Mouse (Mus musculus) left cerebral cortex, postnatal 4 days (tissue): ENCODE results near the gene Coro1b. TPM values are rescaled to one million over a fixed set of nuclear protein-coding genes. Genes with fewer than 3 reads are reported as not detected.
"Not testable (repeated sequence)": the region's sequence is repeated elsewhere in the genome, so short reads cannot be mapped to it uniquely, and the experiment has no call there.

Source experiments
- DNase-seq: peaks from one replicate; pipeline ENCODE4 v3.0.0-alpha.2; 2022
- intact Hi-C: fragments of 180-260 bp; cut with DNase I; formaldehyde crosslinking; loops from one replicate; pipeline ENCODE4 v1.15.1; 2025
- total RNA-seq, 2 experiments: library from RNA; stranded (reverse); gene quantifications; 2 replicates each; pipeline ENCODE4 v1.2.3; 2021

Coro1b gene
- total RNA-seq, 2 experiments from 2014 or later = 92.6 to 107 TPM

DNA sequence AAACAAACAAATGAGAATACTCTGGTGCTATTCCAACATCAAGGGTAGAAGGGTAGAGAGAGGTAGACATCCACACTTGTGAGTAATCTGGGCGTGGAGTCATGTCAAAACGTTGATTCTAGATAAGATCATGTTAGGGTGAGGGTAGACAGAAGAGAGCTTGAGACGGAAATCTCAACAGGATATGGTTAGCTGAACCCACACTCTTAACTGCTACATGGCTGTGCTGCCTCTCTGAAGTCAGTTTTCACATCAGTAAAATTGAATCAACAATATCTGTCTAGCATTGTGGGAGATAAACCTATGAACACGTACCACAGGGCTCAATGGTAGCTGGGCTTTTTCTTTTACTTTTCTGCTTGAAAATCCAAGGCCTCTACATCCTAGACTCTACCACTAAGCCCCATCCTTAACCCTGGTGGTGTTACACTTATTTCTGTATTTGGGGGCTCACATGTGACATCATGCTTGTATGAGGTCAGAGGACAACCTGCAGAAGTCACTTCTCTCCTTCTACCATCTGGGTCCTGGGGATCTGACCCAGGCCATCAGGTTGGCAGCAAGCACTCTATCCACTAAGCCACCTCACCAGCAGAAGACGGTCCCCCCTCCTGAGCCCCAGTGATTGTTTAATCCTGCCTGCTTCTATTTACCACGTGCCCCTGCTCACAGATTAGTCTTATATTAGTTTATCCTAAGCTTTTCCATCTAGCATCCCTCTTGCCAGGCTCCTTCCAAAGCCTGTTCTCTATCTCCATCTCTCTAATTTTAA is 28.5 kb upstream of the Coro1b start:
- intact Hi-C loops = no loop called here
- DNase-seq = no peak

DNA sequence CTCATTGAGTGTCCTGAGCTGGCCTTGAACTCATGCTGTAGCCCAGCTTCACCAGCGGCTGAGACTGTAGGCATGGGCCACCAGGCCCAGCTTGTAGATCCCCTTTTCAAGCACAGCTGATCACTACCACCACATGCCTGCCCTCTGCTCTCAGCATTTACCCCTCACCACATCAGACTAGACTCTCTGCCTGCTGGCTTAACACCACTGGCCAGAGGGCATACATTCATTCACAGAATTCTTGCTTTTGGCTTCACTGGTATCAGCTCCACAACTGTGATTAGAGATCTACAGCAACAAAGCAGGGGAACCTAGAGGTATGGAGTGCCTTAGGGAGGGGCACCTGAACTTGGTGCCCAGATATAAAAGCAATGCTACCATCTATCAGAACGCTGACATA is 27.9 kb upstream of the Coro1b start:
- intact Hi-C loops = no loop called here
- no peak for DNase-seq

DNA sequence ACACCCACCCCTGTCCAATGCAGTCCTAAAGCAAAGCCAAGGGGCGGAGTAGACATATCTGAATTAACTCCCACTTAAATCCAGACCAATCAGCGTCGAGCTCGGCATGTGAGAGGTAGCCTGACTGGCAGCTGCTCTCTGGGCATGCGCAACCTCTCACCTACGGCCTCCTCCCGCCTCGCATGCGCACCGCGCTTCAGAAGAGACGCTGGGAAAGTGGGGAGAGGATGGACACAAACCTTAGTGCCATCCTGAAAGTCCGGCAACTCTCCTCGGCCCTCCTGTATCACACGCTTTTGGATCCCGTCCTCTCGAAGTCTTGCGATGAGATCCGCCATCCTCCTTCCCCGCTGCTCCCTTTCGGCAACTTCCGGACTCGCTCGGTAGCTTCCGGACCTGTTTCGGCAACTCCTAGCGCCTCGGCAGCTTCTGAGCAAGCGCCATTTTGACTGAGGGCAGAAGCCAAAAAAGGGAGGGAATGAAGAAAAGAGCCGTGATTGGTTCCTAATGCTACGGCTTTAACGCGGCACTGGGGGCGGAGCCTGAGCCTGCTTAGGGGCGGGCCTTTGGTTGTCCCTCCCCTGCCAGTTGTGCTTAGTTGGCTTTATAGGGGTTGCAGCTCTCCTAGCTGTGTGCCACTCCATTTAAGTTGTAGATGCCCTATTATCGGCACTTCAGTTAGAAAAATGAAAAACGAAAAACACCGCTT is 27.2 kb upstream of the Coro1b start:
- intact Hi-C loops = no loop called here
- peak; percentile 98 for DNase-seq

DNA sequence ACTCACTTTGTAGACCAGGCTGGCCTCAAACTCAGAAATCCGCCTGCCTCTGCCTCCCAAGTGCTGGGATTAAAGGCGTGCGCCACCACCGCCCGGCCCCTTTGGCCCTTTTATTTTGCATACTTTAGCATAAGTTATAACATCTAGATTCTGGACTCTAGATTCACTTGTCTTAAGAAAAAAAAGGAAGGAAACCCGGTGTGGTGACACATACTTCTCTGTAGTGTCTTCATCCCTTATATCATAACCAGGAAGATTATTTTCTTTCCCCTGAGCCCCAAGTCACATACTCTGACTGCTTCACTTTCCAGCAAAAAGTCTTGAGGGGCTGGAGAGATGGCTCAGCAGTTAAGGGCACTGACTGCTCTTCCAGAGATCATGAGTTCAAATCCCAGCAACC is 26.5 kb upstream of the Coro1b start:
- DNase-seq = not testable (repeated sequence)

DNA sequence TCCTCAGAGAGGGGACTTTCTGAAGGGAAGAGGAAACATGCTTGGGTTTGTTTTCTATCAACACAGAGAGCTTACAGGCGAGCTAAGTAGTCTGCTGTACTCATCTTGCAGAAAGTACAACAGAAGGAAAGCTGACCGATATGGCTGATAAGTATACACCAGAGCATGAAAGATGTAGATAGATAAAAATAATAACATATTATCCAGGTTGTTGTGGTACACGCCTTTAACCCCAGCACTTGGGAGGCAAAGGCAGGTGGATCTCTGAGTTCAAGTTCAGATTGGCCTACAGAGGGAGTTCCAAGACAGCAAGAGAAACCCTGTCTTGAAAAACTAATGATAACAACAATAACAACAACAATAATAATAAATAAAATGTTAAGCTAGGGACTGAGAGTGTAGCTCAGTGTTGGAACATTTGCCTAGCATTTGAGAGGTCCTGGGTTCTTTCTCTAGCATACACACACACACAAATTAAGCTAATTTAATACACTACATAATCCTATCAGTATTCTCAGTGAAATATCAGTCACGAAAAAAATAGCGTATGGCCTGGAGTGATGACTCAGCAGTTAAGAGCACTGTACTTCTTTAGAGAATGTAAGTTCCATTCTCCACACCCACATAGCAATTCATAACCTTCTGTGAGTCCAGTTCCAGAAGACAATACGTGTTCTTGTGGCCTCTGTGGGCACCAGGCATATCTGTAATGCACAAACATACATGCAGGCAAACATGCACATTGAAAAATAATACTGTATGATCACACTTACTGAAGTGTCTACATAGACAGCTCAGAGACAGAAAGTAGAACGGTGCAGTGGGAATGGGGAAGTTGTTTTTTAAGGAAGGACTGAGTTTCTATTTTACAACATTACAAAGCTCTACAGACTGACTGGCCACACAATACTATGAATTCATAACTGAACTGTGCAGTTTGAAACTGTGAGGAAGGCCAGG is 25.7 kb upstream of the Coro1b start:
- intact Hi-C loops = no loop called here
- DNase-seq = no peak

More for the DNA sequence above, 26.5 kb upstream of the Coro1b start:
- intact Hi-C loops = not testable (repeated sequence)

DNA sequence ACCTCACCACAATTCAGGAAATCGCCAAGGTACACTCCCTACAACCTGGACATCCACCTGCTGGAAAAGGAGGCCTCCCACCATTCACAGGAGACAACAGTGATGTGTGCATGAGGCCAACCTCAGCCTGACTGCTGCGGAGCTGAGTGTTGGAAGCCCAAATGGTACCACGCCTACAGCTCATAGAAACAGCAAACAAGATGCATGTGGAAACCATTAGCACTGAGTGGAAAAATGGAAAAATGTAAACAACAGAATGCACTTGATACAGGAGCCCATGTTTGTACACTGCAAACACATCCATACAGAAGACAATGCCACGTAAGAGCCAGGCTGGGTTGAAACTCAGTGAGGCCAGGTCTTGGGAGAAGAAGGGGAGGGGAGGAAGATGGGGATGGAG is 24.0 kb upstream of the Coro1b start:
- DNase-seq = no peak
- intact Hi-C loops = no loop called here

DNA sequence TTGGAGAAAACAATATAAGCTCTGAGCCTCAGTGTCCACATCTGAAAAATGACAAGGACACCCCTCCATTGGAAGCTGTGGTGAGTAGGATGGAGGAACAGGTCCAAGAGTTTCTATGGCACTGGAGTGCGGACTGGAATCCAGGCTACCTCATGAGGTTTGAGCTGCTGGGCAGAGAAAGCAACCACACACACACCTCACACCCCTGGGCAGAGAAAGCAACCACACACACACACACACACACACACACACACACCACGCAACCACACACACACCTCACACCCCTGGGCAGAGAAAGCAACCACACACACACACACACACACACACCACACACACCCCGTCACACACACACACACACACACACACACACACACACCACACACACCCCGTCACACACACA is 23.2 kb upstream of the Coro1b start:
- DNase-seq, intact Hi-C loops: not testable (repeated sequence)

DNA sequence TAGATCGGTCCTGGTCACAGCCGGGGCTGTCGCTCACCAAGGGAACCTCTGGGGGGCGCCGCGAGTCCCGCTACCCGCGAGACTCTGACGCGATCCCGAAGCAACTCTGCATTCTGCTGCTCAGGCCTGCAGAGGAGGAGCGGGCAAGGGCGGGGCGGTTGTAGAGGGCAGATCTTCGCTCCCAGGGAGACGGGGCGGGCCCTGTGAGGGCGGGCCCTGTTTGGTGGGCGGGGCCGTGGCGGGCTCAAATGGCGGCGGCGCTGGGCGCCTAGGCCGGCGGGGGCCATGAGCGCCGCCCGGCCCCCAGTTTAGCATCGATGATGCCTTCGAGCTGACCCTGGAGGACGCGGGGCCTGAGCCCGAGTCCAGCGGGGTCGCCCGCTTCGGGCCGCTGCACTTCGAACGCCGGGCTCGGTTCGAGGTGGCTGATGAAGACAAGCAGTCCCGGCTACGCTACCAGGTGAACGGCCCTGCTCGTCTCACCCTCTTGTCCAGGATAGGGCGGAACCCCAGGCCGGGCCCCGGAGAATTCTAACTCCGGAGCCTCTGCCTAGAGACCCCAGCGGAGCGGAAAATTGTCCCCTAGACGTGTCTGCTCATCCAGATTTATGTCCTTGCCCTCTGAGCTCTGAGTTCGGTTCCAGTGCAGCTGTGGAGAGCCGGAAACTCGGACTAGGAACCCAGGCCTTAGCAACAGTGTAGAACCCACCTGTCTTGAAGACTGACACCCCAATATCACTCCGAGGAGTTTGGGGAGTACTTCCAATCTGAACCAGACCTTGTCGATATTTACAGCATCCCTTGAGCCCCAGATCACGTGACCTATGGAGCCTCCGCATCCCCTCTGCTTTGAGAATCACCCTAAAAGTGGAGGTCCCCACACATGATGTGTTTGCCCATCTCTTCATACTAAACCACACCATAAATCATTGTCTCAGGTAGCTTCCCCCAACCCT is 22.4 kb upstream of the Coro1b start, which contains the start of gene Aip:
Gene Aip (minus strand): TSS at position 118 of the 956 bp plus-strand sequence.
- peak; percentile 99 for DNase-seq
- intact Hi-C loops = no loop called here

DNA sequence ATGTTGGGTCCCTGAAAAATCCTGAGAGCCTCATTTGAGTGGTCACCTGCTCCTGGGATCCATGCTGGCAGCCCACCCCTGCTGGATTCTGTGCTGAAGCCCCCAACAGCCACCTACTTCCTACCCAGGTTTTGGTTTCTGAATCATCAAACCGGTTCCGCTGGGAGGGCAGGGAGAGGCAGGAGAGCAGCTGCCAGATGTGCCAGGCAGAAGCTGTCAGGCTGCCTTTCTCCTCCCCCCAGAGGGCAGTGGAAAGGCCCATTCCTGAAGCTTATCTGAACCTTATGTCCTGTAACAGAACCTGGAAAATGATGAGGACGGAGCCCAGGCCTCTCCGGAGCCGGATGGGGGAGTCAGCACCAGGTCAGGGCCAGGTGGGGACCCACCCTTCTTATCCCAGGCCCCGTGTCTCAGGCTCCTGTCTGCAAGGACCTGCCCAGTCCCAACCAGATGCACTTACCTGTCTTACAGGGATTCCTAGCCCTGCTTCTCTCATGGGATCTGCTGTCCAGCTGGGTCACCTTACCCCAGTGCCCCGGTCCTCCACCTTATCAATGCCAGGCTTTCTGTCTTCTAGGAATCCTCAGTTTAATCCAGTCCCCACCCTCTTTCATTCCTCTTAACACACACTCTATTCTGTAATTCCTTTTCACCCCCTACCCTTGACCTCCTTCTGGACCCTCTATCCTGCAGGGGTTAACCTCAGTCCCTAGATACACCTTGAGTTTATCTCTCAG is 21.5 kb upstream of the Coro1b start:
- intact Hi-C loops = no loop called here
- DNase-seq = no peak

DNA sequence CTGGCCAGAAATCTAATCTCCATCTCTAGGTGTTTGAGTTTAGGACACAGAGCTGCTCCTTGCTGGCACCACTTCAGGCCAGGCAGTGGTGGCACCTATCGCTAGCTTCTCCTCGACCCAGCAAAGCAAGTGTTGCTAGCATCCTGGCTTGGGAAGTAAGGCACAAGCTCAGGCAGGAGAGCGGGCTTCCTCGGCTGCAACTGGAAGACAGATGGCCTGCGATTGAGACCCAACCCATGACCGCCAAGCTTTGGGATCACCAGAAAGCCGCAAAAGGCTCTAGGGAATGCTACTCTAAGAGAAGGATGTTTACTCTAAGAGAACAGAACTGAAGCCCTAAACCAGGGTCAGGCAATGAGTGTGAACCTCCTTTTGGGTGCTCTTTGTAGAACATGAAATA is 19.0 kb upstream of the Coro1b start:
- no peak for DNase-seq
- intact Hi-C loops = no loop called here

DNA sequence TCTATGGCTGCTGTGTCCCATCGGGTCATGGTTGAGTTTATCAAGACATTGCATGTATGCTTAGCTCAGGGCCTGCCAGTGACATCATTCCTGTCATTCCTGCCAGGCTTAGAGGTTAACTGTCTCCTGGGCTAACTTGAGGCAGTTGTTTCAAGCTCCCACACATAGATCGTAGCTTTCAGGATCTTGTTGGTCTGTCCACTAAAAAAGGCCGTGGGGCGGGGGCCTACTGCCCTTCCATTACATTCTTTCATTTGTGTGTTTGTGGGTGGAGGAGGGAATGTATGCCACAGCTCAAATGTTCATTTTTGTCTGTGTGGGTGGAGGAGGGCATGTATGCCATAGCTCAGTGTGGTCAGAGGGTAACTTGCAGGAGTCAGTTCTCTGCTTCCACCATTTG is 18.3 kb upstream of the Coro1b start:
- no peak for DNase-seq
- intact Hi-C loops = no loop called here

DNA sequence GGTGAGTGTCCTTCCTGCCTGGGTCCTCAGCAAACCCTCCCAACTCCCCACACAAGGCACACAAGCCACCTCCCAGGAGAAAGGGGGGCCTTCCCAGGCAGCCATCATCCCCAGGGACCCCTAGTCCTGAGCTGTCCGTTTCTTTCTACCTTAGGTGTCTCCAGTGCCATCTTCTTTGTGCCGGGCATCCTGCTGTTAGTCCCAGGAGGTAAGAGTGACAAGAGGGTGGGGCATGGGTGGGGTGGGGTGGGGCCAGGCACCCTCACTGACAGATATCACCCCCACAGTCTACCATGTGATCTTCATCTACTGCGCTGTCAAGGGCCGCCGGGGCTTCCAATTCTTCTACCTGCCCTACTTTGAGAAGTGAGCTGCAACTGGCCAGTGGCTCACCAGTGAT is 17.3 kb upstream of the Coro1b start:
- intact Hi-C loops = no loop called here

DNA sequence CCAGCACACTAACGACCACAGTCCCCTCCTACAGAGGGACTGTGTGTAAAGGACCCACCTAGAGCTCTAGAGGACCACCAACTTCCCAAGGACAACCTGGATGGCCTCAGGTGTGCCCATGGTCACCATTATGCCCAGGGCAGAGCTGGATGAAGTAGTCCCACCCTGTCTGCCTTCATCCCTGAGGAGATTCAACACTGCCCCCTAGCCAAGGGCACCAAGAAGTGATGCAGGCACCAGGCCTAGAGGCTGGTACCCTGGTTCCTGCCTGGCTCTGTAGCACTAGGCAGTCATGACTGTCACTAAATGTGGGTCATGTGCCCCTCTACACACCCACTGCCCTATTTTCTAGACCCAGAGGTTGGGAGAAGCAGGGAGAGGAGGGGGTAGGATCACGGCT is 16.7 kb upstream of the Coro1b start:
- intact Hi-C loops = no loop called here
- no peak for DNase-seq

More for the DNA sequence above, 17.3 kb upstream of the Coro1b start:
- no peak for DNase-seq

DNA sequence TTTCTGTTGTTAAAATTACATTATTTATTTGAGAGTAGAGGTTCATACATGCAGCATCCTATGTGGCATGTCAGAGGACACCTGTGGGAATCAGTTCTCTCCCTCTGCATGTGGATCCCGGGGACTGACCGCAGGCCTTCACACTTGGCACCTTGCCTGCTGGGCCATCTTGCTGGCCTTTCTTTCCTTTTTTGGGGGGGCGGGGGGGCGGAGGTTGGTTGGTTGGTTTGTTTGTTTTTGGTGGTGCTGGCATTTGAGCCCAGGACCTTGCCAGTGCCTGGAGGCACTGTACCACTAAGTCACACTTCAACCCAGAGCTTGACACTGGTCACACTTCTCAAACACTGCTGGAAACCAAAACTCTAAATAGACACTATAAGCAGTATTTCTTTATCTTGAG is 14.1 kb upstream of the Coro1b start:
- intact Hi-C loops = no loop called here
- DNase-seq = no peak

DNA sequence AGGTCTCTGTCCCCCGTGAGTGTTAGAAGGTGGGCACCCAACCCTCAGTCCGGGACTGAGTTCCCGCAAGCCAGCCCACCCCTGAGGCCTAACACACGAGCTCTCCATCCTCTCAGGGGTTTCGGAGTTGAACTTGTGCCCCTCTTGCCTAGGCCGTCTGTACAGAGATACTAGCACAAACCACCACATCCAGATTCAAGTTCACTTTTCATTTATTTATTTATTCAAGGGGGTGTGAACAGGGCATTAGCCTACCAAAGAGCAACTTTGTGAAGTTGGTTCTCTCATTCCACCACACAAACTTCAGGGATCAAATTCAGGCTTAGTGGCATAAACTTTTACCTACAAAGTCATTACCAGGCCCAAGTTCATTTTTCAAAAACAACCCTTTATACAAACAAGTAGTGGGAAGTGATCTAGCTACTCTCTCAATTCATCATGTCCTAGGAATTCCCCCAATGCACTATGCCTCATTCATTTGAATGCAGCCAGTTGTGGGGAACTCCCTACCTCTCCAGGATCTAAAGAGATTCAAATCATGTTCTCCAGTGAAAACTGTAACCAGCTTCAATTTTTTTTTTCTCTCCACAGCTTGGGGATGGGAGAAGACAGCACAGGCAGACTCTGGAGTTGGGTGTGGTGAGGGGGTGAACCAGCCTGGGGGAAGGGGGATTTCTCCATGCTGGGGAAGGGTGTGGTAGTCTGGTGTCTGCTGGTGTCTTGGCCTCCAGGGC is 13.0 kb upstream of the Coro1b start:
- intact Hi-C loops, DNase-seq: not testable (repeated sequence)

DNA sequence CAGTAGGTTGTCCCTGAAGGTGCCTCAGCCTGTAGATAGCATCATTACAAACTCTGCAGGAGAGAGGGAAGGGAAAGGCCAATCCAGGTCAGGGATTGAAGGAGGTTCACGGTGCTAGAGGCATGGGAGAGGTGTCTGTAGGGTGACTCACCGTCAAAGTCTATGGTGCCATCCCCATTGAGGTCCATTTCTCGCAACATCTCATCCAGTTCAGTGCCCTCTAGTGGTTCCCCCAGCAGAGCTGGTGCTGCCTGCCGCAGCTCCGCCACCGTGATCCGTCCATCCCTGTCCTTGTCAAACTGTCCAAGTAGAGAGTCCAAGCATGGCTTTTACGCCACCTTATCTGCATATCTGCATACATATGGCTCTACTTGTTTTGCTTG is 12.5 kb upstream of the Coro1b start:
- not testable (repeated sequence) for DNase-seq

DNA sequence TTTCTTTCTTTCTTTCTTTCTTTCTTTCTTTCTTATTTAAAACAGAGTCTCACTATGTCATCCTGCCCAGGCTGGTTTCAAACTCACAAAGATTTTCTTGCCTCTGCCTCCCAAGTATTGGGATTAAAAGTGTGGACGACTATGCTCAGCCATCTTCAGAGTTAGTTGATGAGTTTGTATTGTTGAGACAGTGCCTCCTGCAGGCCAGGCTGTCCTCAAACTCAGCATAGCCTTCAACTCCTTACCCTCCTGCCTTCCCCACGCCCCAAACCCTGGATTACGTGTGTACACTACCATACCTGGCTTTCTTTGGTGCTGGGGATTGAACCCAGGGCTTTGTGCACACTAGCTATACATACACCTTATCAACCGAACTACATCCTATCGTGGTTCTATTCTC is 12.0 kb upstream of the Coro1b start:
- intact Hi-C loops = no loop called here

More for the DNA sequence above, 12.5 kb upstream of the Coro1b start:
- intact Hi-C loops = not testable (repeated sequence)

DNA sequence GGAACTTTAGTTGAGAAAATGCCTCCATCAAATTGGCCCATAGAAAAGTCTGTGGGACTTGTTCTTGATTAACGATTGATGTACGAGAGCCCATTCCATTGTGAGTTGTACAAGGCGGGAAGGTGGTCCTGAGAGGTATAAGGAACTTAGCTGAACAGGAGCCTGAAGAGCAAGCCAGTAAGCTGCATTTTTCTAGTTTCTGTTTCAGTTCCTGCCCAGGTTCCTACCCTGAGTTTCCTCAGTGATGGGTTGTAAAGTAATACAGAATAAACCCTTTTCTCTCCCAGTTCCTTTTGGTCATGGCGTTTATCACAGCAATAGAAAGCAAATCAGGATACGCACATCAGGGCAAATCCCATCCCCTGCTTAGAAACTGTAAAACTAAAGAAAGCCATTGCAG is 10.5 kb upstream of the Coro1b start:
- intact Hi-C loops = no loop called here

More for the DNA sequence above, 12.0 kb upstream of the Coro1b start:
- DNase-seq = no peak

More for the DNA sequence above, 10.5 kb upstream of the Coro1b start:
- no peak for DNase-seq
